Mouse (Mus musculus) fat pad, adult 2 months (tissue): ENCODE results near the gene Pnrc1.
A peak's percentile ranks its signal among the peaks of the same experiment; 100 is the strongest.

Experiments
- DNase-seq: peaks from one replicate; pipeline ENCODE4 v3.0.0-alpha.2; 2011; ENCODE audit warnings: low read depth, low spot score; ENCODE audit errors: extremely low read depth

Gene Pnrc1

DNA sequence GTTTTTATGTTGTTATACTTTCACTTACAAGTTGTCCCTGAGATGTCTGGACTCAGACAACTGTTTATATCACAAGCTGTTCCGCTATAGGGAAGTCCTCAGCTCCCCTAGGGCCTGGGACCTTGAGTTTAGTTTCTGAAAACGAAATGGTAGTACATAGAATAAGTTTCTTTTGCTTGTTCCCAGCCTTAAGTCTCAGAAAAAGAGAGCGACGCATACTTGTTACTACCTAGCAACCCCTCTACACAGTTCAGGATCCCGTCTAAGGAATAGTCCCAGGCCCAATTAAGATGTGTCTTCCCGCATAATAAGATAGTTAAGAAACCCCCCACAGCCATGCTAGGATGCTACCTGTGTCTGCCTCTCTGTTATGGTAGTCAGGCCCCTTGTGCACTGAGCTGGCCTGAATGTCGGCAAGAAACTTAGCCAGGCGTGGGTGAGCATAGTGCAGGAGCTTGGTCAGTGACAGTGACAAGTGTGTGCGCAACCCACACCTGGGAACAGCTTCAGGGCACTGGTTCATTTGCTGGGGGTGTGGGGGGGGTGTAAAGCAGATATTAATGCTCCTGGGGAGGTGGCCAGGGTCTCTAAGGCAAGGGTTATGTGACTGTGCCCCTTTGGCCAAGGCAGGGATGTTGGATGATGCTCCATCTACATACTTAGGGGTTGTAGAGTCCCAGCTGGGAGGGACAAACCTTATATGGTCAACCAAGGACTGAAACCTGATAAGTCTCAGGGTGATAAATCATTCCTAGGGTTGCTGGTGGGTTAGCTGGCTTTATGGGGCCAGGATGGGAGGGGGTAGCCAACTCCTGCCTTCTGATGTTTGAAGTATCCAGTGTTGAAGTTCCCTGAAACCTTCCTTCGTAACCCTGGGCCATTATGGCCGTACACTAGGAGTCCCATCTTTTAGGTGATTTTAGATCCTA lies 19.3 kb downstream of the Pnrc1 start:
- DNase-seq = no peak

DNA sequence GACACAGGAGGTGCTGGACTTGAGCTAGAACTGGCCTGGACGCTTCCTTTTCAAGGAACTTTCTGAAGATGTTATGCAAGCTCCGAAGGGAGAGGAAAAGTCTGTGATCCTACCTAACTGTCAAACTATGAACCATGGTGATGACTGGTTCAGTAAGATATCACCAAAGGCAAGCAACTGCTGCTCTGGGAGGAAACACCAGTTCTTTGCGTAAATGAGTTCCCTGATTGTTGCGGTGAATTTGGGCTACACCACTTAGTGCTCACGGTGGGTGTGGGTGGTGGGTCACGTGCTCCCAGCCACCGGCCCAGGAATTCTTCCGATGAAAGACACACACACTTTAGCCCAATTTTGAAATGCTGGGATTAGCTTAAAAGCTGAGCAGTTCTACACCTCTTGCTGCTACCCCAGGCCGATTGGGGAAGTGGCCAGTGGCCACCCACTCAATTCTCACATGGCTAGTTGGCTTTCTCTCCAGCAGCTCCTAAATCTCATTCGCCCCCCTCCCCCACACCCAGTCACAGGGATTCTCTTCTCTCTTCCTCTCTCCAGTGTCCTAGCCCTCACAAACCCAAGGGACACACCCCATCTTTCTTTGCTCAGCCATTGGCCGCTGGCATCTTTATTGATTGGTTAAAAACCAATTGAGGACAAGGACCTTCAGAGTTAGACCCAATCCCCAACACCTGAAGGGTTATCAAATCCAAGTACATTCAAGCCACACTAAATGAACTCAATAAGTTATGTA lies 24.8 kb downstream of the Pnrc1 start:
- DNase-seq = no peak

DNA sequence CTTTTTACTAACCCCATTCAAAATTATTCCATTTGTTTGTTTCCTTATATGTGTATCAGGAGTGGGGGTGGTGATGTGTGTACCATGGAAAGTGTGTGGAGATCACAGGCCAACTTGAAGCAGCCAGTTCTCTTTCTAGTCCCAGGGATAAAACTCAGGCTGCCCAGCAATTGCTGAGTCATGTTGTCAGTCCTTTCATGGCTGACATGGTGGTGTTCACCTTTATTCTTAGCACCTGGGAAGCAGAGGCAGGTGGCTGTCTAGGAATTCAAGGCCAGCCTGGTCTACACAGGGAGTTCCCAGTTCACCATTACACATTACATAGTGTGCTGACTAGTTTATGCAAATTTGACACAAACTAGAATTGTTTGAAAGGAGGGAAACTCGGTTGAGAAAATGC lies 27.1 kb downstream of the Pnrc1 start:
- DNase-seq = no peak

DNA sequence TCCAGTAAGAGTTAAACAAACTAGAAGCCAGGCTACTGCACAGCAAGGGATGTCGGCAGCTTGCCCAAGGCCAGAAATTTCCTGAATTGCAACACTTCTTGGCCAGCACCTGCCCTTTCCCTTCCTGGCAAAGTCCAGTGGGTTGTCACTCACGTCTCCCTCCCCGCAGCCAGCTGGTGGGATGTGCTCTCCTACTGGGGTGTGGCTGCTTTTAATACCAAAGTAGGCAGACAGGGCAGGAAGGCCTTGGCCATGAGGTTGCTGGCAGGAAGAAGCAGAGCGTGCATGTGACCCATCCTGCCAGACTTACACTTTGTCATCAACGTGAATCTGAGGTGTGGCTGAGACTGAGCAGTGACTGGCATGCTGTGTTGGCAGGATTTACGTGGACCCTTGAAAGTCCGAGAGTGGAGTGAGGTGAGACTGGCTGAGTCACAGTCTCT lies 28.6 kb downstream of the Pnrc1 start:
- no peak for DNase-seq

DNA sequence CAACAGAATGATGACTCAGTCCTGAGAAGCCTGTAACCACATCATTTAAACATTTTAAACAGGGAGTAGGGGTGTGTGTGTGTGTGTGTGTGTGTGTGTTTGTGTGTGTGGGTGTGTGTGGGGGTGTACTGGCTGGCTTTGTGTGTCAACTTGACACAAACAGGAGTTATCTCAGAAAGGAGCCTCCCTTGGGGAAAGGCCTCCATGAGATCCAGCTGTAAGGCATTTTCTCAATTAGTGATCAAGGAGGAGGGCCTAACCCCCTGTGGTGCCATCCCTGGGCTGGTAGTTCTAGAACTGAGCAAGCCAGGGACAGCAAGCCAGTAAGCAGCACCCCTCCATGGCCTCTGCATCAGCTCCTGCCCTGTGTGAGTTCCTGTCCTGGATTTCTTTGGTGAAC lies 29.7 kb downstream of the Pnrc1 start:
- DNase-seq = no peak

DNA sequence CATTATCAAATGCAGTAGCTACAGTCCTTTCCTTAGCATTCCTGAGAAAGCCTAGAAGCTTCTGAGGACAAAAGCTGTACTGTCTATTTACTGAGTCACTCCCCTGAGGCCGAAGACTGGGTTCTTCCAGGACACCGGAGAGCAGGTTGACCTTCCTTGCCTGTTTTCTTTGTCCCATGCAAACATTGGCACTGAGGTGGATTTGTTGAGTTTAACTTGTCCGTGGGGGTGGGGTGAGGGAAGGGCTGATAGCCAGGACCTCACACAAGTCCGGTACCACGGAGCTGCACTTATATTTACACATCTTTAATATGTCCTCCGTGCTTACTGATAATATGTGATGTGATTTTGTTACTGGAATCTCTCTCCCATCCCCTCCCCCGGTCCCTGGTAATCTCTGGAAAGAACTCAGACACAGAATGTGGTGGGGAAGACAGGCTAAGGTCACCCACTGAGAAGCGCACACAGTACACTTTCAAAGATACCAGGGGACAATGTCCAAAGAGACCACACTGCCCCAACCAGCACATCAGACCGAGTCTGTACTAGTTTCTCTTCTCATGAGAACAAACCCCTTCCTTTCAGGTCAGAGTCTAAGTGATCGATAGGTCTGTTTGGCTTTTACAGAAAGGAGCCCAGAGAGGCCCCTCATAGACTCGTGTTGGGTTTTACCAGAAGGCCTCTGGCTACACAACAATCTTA lies 32.5 kb downstream of the Pnrc1 start:
- no peak for DNase-seq

DNA sequence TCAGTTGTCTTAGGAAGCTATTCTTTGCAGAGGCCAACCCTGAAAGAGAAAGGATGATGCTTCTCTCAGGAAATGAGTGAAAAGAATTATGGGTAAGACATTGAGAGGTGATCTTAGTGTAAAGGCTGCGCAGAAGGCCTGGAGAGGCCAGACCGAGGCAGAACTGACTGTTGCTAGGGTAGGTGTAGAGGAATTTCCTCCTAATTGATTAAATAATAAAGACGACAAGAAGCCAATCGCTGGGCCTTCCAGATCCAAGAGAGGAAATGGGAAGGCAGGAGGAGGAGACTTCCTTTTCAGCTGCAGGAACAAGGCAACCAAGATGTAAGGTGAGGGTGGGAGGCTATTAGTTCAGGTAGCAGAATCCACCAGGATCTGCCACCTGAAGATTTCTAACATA lies 35.3 kb downstream of the Pnrc1 start:
- no peak for DNase-seq

DNA sequence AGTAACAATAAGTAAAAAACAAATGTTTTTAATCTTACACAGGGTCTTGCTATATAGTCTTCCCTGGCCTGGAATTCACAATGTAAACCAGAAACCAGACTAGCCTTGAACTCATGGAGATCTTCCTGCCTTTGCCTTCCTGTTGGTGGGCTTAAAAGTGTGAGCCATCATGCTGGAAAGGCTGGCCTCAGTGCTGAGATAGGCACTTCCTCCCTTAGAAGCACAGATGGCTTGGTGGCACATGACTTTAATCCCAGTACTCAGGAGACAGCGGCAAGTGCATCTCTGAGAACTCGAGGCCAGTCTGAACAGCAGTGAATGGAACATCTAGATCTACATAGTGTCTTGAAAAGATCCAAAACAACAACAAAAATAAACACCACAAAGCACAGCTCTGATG lies 39.1 kb downstream of the Pnrc1 start:
- no peak for DNase-seq

DNA sequence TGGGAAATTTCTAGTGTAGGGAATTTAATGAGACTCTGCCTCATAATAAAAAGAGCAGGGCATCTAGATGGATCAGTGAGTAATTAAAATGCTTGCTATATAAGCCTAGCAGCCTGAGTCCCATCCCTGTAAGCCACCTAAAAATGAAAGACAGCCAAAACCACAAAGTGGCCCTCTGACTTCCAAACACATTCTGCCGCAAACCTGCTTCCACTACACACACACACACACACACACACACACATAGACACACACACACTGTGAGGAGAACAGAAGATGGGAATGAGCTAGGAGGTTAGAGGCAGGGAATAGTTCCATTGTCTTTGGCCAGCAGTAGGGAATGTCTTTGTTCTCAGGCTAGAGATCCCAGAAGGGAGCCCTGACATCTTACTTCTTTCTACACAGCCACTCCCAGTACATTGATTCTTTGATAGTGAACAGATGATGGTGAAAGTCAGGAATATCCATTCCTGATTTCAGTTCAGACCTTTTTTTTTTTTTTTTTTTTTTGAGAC lies 40.2 kb downstream of the Pnrc1 start:
- no peak for DNase-seq

DNA sequence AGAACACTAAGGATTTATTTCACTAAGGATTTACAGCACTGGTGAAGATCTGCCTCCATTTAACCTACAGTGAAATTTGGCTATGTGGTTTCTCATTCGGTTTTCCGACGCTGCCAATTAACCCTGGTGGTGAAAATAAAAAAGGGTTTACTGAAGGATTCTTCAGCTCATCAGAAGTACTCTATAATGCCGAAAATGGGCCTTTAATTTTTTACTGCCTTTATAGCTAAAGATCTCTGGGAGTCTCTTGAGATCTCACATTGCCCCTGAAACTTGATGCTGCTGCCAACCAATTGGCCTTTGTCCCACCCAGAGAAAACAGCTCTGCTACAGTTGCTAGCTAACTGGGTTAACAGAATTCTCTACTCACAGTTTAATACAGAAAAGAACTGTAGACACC lies 41.0 kb downstream of the Pnrc1 start:
- no peak for DNase-seq

DNA sequence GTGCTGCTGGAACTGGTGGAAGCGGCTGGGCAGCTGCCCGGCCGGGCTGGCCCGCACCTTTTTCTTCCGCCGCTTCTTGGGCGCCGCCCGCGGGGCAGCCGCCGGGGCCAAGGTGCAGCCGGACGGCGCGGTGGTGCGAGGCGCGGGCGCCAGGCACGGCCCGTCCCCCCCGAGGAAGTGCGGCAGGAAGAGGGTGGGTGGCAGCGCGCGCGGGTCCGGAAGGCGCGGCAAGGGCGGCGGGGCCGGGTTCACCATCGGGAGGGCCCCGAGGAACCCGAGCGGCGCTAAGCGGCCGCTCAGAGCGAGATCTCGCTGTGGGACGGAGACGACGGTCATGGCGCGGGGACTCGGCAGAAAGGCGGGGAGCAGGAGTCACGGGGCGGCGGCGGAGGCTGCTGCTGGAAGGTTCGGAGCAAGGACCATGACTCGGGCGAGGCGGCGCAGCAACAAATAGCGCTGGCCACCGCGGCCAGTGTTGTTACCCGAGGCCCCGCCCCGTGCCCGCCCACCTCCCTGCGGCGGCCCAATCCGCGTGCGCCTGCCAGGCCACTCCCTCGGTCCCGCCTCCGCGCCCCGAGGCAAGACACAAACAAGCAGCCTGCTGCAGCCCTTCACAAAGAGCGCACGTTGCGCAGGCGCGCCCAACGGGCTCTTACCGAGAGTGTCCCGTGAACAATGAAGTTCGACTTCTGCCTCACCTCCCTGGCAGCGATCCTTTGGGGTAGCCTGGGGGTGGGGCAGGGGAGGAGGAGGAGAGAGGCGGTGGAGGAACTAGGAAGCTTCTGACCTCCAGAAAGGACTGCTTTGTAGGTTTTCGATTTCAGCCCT lies 41.7 kb downstream of the Pnrc1 start:
- no peak for DNase-seq

DNA sequence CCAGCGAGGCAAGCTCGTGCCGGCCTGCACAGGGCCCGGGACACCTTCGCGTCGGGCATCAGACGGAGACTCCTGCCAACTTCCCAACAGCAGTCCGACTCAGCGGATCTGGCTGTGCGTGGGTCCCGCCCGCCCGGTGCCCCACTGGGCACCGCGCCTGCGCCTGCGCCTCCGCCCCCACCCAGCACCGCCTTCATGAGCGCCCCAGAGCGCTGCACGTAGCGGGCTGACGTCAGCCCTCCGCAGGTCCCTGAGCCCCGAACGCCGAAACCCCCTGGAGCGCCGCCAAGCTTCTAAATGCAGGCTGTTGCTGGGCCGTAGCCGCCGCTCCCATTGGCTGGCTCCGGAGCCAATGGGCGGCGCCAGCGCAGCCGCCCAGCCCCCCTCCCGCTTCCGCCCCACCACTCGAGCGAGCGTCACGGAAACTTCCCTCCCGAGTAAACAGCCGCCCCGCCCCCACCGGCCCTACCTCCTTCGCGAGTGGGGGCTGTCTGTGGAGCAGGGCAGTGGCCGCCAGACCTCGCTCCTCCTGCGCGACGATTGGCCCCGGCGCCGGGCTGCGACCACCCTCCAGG lies 42.4 kb downstream of the Pnrc1 start:
- DNase-seq = peak; percentile 71

DNA sequence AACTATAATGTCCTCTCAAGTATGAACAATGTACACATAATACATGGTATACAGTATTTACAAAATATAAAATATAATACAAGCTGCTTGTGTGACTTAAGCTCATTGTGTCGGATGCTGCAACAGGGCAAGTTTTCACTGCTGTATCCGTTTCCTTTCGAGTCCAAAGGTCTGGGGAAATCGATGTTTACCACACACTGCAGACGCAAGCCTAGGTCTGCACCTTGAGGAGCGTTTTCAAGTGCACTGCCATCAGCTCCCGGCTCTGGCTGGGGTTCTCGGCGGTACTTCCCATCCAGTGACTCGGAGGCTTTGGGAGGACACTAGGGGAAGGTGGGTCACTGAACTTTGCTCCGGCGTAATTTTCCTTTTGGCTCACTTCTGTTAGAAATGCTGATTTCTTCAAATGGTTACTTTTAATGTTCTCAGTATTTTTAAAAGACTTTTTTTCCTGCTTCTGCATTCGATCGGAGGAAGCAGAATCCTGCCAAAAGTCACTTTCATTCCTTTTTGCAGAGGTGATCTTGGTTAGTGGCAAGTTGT lies 44.0 kb downstream of the Pnrc1 start:
- DNase-seq = no peak

DNA sequence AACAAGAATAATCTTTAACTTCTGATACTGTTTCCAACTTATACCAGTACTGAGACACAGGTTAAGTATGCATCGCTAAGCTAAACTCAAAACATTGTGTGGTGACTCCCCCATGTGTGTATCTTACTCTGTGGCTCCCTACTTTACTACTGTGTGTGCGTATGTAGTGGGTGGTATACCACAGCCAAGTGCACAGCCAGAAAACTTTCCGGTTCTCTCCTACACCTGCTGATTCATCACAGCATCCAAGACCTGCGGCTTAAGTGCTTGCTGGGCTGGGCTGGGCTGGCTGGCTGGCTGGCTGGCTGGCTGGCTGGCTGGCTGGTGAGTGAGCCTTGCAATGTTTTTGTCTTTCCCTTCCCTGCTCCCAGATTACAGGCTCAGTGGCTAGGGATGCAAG lies 46.0 kb downstream of the Pnrc1 start:
- no peak for DNase-seq

DNA sequence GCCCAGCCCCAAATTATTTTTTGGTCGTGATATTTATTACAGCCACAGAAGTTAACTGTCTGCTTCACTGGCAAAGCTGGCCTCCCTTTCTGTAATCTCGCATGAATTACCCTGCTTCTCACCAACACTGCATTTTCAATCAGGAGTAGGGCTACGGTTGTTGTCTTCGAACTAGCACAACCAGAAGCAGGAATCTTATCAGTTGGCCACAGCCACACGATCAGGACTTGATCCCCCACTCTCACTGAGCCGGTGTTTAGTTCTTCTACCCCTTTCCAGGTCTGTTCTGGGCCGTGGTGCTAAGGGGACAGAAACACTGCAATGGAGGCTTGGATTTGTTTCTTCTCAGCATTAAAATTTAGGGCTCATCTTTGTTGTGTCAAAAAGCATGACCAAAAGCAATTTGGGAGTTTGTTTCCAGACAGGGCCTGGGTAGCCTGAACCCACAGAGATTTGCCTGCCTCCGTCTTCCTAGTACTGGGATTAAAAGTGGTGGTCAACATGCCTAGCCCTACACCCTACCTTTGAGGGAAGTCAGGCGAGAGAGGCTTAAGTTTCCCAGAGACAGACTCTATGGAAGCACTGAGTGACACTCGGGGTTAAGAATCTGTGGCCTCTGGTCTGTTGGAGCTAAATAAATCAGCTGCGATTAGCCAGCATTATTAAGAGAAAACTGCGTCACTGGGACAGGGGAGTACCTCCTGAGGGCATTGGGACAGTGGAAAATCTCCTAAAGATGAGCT lies 46.8 kb downstream of the Pnrc1 start:
- DNase-seq = no peak

DNA sequence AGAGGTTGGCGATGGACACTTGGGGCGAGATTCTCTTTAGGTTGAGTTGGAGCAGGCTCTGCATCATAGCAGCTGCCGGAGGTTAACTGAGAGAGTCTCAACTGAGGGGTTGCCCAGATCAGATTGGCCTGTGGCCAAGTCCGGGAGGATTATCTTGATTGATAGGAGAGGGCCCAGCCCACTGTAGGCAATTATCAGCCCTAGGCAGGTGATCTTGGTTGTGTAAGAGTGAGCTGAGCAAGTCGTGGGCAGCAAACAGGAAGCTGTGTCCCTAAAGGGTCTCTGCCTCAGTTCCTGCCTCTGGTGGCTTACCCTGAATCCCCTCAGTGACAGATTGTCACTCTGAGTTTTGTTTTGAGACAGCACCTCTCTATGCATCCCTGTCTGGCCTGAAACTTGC lies 47.4 kb downstream of the Pnrc1 start:
- DNase-seq = no peak

DNA sequence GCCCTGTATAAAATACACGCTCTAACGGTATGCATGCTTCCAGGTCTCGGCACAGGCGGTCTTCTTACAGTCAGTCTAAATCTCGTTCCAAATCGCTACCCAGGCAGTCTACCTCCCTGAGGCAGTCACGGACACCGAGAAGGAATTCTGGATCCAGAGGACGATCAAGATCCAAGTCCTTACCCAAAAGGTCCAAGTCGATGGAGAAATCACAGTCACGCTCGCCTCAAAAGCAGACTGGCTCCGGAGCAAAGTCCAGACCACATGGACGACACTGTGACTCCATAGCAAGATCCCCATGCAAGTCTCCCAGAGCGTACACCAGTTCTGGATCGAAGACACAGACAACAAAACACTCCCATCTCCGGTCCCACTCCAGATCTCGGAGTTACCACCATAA lies 59.1 kb downstream of the Pnrc1 start:
- DNase-seq = no peak

DNA sequence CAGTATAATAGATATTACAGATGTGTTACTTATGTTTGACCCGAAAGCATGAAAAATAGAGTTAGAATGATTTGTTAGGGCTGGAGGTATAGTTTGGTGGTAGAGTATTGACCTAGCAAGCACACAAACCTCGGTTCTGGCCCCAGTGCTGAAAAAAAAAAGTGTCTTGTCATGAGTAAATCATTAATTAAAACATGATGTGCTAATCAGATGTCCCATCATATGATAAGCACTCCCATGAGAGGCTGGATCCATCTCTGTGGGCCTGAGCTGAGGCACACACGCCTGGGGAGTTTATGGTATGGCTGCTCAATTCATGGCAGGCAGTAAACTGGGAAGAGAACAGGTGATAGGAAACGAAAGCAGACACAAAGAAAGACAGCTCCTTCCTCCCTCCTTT lies 60.3 kb downstream of the Pnrc1 start:
- no peak for DNase-seq

DNA sequence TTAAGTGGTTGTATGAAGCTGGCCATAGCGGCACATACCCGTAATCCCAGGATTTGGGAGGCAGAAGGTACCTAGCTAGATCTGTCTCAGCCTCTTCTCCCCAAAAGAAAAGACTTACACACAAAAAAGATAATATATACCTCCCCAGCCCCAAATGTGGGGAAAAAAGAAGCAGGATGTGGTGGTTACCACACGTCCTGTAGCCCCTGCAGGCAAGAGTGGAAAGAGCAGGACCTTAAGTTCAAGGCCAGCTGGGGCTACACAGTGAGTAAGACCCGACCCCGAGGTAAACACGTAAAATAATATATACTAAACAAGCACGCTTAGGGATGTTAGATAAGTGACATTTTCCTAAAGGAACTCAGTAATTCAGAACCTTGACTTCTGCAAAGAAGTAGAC lies 62.8 kb downstream of the Pnrc1 start:
- no peak for DNase-seq
